Mouse (Mus musculus) ES-E14 (cell line): ENCODE results near the gene Slc44a2.

ENCODE experiments used
- CHD2 ChIP-seq: IDR thresholded peaks from 2 replicates; pipeline ENCODE4 v1.6.1; 2014; ENCODE audit warnings: mild to moderate bottlenecking, low read depth, low read length, inconsistent platforms
- HCFC1 ChIP-seq: IDR thresholded peaks from 2 replicates; pipeline ENCODE4 v1.6.1; 2012; ENCODE audit warnings: low read length, inconsistent platforms, borderline replicate concordance; ENCODE audit not compliant: insufficient read depth
- ZC3H11A ChIP-seq: IDR thresholded peaks from 2 replicates; pipeline ENCODE4 v1.6.1; 2012; ENCODE audit warnings: low read depth, mild to moderate bottlenecking, inconsistent platforms, low read length, borderline replicate concordance
- ZNF384 ChIP-seq: IDR thresholded peaks from 2 replicates; pipeline ENCODE4 v1.6.1; 2012; ENCODE audit warnings: low read depth, low read length, inconsistent platforms

DNA sequence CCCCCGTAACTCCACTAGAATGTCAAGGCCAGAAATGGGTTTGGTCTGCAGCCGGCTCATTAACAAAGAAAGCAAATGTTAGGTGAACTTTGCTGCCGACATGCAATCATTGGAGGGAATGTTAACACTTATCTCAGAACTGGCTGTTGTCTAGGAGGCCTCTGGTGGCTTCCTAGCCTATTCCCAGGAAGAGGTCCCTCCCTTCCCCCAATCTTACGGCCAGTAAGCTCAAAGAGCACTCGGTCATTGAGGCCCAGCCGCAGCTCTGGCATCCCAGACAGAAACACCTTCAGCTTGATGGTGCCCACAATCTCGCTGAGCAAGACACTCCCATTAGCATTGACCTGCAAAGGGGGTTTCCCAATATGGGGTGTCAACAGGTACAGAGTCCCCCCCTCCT is 15.4 kb upstream of the Slc44a2 start:
- no peak for TF ChIP-seq HCFC1
- TF ChIP-seq ZNF384: no peak
- TF ChIP-seq CHD2: no peak
- TF ChIP-seq ZC3H11A: no peak
